Mouse (Mus musculus) intestine, embryonic 16.5 days (tissue): ENCODE data around the gene Mef2b. TPM values are rescaled to one million over a fixed set of nuclear protein-coding genes. Genes with fewer than 3 reads are reported as not detected.

Experiments
- ATAC-seq: fragments of 200-750 bp; cut with Nextera tagmentation; 2 replicates; pipeline ENCODE4 v1.8.0; 2017; ENCODE audit warnings: moderate TSS enrichment, moderate library complexity
- H3K27ac ChIP-seq: fragments of 300-500 bp; sonication (generic); 2 replicates; pipeline ENCODE4 v1.5.1; 2014; ENCODE audit warnings: mild to moderate bottlenecking, low read length
- H3K27me3 ChIP-seq: fragments of 300-500 bp; sonication (generic); replicated peaks from 2 replicates; pipeline ENCODE4 v1.6.1; 2014; ENCODE audit warnings: low read length, control low read depth, mixed read lengths; ENCODE audit not compliant: control insufficient read depth, insufficient read depth
- H3K36me3 ChIP-seq: fragments of 300-500 bp; sonication (generic); 2 replicates; pipeline ENCODE4 v1.6.1; 2014; ENCODE audit warnings: low read length, control low read depth; ENCODE audit not compliant: control insufficient read depth, insufficient read depth
- H3K4me1 ChIP-seq: fragments of 300-500 bp; sonication (generic); 2 replicates; pipeline ENCODE4 v1.6.1; 2014; ENCODE audit warnings: low read length, control low read depth, mixed read lengths; ENCODE audit not compliant: control insufficient read depth, insufficient read depth
- H3K4me2 ChIP-seq: fragments of 300-500 bp; sonication (generic); 2 replicates; pipeline ENCODE4 v1.6.1; 2014; ENCODE audit warnings: low read depth, low read length, control low read depth
- H3K4me3 ChIP-seq: fragments of 300-500 bp; sonication (generic); 2 replicates; pipeline ENCODE4 v1.5.1; 2014; ENCODE audit warnings: mild to moderate bottlenecking, low read length
- H3K9ac ChIP-seq: fragments of 300-500 bp; sonication (generic); 2 replicates; pipeline ENCODE4 v1.6.1; 2014; ENCODE audit warnings: low read depth, low read length
- H3K9me3 ChIP-seq: fragments of 300-500 bp; sonication (generic); 2 replicates; pipeline ENCODE4 v1.6.1; 2016; ENCODE audit warnings: low read length, control low read depth; ENCODE audit not compliant: control insufficient read depth
- WGBS: fragments of 180-500 bp; shearing (Covaris S2); extraction: QIAGEN DNeasy Blood & Tissue Kit; methylation state at CpG from one replicate; pipeline ENCODE4 v1.1.7; 2014; 5-methylcytosine and 5-hydroxymethylcytosine counted together
- polyA plus RNA-seq: library from polyadenylated mRNA; unstranded; fragments of >200 nt; fragmentation: Nextera tagmentation; extraction: Ambion mirVana; gene quantifications from 2 replicates; pipeline ENCODE4 v1.2.1, GENCODE M21; 2015

Gene Mef2b
- polyA plus RNA-seq, 1 experiment from 2014 or later, result 0.23 TPM

- Histone ChIP-seq H3K27ac (no peak overlapping the region), H3K4me2 (no peak overlapping the region), H3K27me3 (no peaks in the 10 kb centered on the region), H3K9me3 (no peaks in the 10 kb centered on the region), H3K9ac (no peak overlapping the region), H3K4me3 (no peak overlapping the region), H3K4me1 (peaks cover 12% of the 10 kb centered on the region; the same call in 1 of the 2 replicates), H3K36me3 (peaks cover 9% of the 10 kb centered on the region; the same call in 1 of the 2 replicates)
- no peak for ATAC-seq
- 84% methylated on average over 4 of the region's 4 CpGs for WGBS
Observed at GRCm38 (mm10) chr8:70183194-70183593, 43.7 kb downstream of the Mef2b start.

GRCm38 (mm10) chr8:70188707-70189106 is 49.2 kb downstream of the Mef2b start:
- 52% methylated on average over 7 of the region's 7 CpGs for WGBS
- Histone ChIP-seq H3K36me3 (no peaks in the 10 kb centered on the region), H3K9me3 (no peaks in the 10 kb centered on the region), H3K4me1 (peaks cover 21% of the 10 kb centered on the region), H3K9ac (no peak overlapping the region), H3K4me3 (no peak overlapping the region), H3K27ac (peak overlapping the region; percentile 53; the same call in 1 of the 2 replicates), H3K4me2 (no peak overlapping the region), H3K27me3 (no peaks in the 10 kb centered on the region)
- ATAC-seq, result peak; percentile 77

GRCm38 (mm10) chr8:70193238-70193637 is 53.7 kb downstream of the Mef2b start:
- peak; percentile 86 for ATAC-seq
- no peaks in the 10 kb centered on the region for H3K36me3 ChIP-seq
- H3K9ac ChIP-seq, result peak overlapping the region; percentile 44
- peak overlapping the region; percentile 33 for H3K4me2 ChIP-seq
- H3K4me3 ChIP-seq, result no peak overlapping the region
- H3K4me1 ChIP-seq, result peaks cover 28% of the 10 kb centered on the region
- H3K9me3 ChIP-seq, result no peaks in the 10 kb centered on the region
- 63% methylated on average over 5 of the region's 5 CpGs for WGBS
- H3K27ac ChIP-seq, result peak overlapping the region; percentile 90
- no peaks in the 10 kb centered on the region for H3K27me3 ChIP-seq

DNA sequence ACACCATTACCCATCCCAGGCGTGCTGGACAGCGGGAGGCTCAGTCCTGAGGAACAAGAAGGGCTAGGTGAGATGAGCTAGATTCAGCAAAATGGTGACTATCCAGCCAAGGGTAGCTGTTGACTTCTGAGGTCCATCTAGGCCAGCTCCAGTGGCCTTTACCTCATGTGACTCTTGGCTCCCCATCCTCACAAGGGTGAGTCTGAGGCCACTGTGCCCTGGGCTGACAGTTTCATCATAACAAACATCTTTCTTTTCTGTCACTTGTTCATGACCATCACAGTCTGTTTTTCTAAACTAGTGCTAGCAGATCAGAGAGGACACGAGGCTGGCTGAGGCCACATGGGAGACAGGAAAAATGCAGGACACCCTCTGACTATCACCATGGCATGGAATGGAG is 54.7 kb downstream of the Mef2b start:
- ATAC-seq, result no peak
- Histone ChIP-seq H3K4me2 (no peak overlapping the region), H3K27ac (no peak overlapping the region), H3K27me3 (no peaks in the 10 kb centered on the region), H3K4me1 (peaks cover 31% of the 10 kb centered on the region), H3K9me3 (no peaks in the 10 kb centered on the region), H3K9ac (no peak overlapping the region), H3K4me3 (no peak overlapping the region), H3K36me3 (no peaks in the 10 kb centered on the region)
- 83% methylated on average over 3 of the region's 3 CpGs for WGBS

DNA sequence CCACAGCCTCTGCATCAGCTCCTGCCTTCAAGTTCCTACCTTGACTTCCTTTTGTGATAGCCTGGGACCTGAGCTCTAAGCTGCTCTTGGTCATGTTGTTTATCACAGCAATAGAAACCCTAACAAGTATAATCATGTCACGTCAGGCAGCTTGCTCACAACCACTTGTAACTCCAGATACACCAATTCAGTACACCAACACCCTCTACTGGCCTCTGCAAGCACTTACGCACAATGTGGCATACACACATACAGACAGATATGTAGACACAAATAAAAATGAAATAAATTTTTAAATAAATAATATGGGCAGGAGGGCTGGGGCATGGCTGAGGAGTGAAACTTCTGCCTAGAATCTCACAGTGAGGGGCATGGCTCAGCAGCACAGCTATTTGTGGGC is 56.3 kb downstream of the Mef2b start:
- Histone ChIP-seq H3K4me2 (no peak overlapping the region), H3K9ac (no peak overlapping the region), H3K27ac (no peak overlapping the region), H3K36me3 (no peaks in the 10 kb centered on the region), H3K4me1 (peaks cover 38% of the 10 kb centered on the region), H3K9me3 (no peaks in the 10 kb centered on the region), H3K4me3 (no peak overlapping the region), H3K27me3 (no peaks in the 10 kb centered on the region)
- ATAC-seq, result no peak
- 73% methylated on average over 2 of the region's 2 CpGs for WGBS

DNA sequence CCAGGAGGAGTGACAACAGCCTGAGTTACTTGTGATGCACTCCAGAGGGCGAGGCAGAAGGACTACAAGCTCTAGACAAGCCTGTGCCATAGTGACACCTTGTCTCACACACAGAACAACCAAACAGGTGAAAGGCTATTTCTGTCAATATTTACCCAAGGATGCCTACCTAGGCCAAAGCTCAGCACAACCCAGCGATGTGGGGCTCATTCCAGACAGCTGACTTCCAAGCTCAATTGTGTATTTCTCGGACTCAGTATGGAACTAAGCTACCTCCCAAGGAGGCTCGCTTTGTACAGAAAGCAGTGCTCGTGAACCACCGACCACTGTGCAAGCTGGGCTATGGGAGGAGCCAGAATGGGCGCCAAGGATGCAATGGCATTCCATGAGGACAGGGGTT is 58.1 kb downstream of the Mef2b start:
- H3K9me3 ChIP-seq, result no peaks in the 10 kb centered on the region
- no peak overlapping the region for H3K4me3 ChIP-seq
- WGBS, result 34% methylated on average over 7 of the region's 7 CpGs
- no peak overlapping the region for H3K27ac ChIP-seq
- H3K9ac ChIP-seq, result 0 out of 2 replicates have a peak overlapping the region, but pooled peaks have one; percentile 3
- no peaks in the 10 kb centered on the region for H3K36me3 ChIP-seq
- no peaks in the 10 kb centered on the region for H3K27me3 ChIP-seq
- no peak for ATAC-seq
- H3K4me2 ChIP-seq, result no peak overlapping the region; the same call in 1 of the 2 replicates
- H3K4me1 ChIP-seq, result peaks cover 27% of the 10 kb centered on the region

- Histone ChIP-seq H3K9ac (no peak overlapping the region), H3K27ac (no peak overlapping the region), H3K27me3 (no peaks in the 10 kb centered on the region), H3K36me3 (no peaks in the 10 kb centered on the region), H3K4me1 (peaks cover 19% of the 10 kb centered on the region), H3K9me3 (no peaks in the 10 kb centered on the region), H3K4me2 (no peak overlapping the region), H3K4me3 (no peak overlapping the region)
- peak; percentile 36; the same call in 1 of the 2 replicates for ATAC-seq
- 58% methylated on average over 5 of the region's 5 CpGs for WGBS
Observed at GRCm38 (mm10) chr8:70200098-70200681, 60.7 kb downstream of the Mef2b start.

GRCm38 (mm10) chr8:70201417-70201816 is 61.9 kb downstream of the Mef2b start:
- Histone ChIP-seq H3K4me2 (no peak overlapping the region), H3K4me3 (no peak overlapping the region), H3K36me3 (no peaks in the 10 kb centered on the region), H3K4me1 (peaks cover 19% of the 10 kb centered on the region), H3K9me3 (no peaks in the 10 kb centered on the region), H3K9ac (0 out of 2 replicates have a peak overlapping the region, but pooled peaks have one; percentile 14), H3K27me3 (no peaks in the 10 kb centered on the region), H3K27ac (no peak overlapping the region)
- ATAC-seq, result no peak
- WGBS, result 79% methylated on average over 3 of the region's 3 CpGs

DNA sequence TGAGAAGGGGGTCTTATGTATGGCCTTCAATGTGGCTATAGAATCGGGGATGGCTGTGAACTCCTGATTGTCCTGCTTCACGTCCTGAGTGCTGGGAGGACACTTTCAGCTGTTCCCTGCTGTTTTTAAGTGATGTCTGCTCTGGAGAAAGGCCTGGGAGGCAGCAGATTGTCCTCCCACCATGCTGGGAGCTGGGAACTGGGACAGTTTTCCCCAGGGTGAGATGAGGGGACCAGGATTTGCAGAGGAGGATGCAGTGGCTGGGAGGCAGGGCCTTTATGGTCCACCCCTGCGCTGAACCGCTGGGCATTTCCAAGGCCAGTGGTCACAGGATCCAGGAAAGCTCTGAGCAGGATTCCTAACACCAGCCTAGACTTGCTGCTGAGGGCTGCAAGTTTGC is 63.6 kb downstream of the Mef2b start:
- Histone ChIP-seq H3K4me3 (no peak overlapping the region), H3K4me1 (peaks cover 11% of the 10 kb centered on the region), H3K4me2 (no peak overlapping the region), H3K9me3 (no peaks in the 10 kb centered on the region), H3K9ac (no peak overlapping the region), H3K36me3 (no peaks in the 10 kb centered on the region), H3K27me3 (no peaks in the 10 kb centered on the region), H3K27ac (no peak overlapping the region)
- 78% methylated on average over 4 of the region's 4 CpGs for WGBS
- no peak for ATAC-seq

DNA sequence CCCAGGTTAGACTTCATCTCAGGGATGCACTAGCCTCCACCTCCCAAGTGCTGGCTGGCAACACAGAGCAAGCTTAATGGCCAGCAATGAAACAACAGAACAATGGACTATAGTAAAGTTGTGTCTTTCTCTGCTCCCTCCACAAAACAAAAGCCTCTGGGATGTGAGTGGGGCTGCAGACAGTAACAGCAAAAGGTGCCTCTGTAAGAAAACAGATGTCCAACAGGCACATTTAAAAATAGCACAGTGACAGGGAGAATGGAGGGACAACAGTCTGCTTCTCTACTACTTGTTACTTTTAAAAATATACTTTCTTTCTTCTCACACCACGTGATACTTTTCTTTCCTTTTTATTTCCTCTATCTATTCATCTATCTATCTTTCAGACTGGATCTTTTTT is 65.2 kb downstream of the Mef2b start:
- 50% methylated on average over 1 of the region's 1 CpGs for WGBS
- no peak overlapping the region for H3K4me2 ChIP-seq
- ATAC-seq, result no peak

More for the DNA sequence above, 65.2 kb downstream of the Mef2b start:
- Histone ChIP-seq H3K4me3 (no peak overlapping the region), H3K9me3 (no peaks in the 10 kb centered on the region), H3K27me3 (no peaks in the 10 kb centered on the region), H3K27ac (no peak overlapping the region), H3K4me1 (peaks cover 6% of the 10 kb centered on the region; the same call in 1 of the 2 replicates), H3K9ac (no peak overlapping the region), H3K36me3 (no peaks in the 10 kb centered on the region)
